Mouse (Mus musculus) embryo, embryonic 11 days (tissue): ENCODE data around the gene Zfp37.
A peak's percentile ranks its signal among the peaks of the same experiment; 100 is the strongest.
"Not testable (repeated sequence)": the region's sequence is repeated elsewhere in the genome, so short reads cannot be mapped to it uniquely, and the experiment has no call there.

Source experiments
- DNase-seq: peaks from one replicate; pipeline ENCODE4 v3.0.0-alpha.2; 2015

Gene Zfp37

DNA sequence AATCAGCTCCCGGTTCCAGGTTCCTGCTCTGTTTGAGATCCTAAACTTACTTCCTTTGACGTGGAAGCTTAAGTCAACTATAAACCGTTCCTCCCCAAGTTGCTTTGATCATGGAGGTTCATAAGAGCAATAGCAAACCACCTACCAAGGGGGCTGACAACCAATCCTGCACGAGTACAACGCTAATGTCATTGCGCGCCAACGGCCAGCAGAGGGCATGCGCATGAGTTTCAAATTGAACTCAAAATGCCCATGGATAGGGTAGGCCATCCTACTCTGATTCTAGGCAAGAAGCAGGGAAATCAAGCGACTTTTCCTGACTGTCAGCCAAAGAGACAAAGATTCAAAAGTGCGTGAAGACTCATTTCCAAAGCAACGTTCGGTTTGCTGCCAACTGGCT, at the start of gene Zfp37:
Zfp37 (minus strand) TSS at position 279 of the 400 bp plus-strand sequence.
- DNase-seq: peak; percentile 25

DNA sequence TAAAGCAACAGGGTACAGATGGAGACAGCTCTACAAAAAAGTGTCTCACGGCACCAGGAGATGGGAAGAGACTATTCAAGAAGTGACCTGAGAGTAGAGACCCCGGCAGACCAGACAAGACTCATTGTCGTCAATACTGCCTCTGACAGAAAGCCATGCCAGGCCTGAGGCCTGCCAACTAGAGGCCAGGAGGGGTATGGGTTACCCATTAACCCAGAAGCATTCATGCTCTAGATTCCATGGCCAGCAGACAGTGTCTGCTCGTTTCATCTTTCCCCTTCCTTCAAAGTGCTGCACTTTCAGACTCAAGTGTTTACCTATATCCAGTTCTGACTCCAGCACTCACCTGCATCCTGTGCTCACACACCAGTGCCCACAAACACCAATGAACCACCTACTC, 47.2 kb upstream of the Zfp37 start:
- no peak for DNase-seq

- DNase-seq: no peak
Observed at GRCm38 (mm10) chr4:62277222-62277621, 46.4 kb upstream of the Zfp37 start.

DNA sequence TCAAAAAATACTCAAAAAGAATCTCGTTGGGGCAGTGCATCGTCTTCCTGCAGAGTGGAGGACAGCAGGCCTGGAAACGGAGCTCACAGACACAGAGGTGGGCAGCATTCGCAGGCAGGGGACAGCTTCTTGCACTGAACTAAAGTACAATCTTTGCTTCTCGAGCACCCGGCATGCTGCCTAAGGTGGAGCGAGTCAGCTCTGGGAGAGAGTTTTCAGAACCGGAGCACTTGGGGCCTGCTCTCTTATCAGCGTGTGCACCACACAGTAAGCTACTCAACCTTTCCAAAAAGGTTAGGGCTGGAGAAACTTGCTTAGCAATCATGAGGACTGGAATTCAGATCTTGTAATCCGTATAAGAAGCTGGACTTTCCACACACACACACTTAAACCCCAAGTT, 45.8 kb upstream of the Zfp37 start:
- DNase-seq: no peak

GRCm38 (mm10) chr4:62274841-62275536, 44.1 kb upstream of the Zfp37 start:
- DNase-seq: peak; percentile 73

DNA sequence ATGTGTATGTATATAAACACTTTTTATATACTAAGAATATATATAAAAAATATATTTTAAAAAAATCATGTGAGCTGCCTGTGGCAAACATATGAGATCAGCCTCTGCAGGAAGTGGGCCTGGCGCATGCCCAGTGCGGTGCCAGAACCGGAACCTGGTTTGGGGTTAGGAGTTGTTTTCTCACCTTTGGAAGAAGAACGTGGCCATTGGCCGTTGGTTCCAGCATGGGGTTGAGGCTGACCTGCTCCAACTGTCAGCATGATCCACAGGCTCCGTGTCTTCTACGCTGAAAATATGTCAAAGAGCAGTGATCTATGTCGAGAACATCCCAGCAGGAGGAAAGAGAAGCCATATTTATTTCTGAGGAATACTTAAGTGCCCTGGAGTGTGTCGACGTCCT, 43.1 kb upstream of the Zfp37 start:
- no peak for DNase-seq

- DNase-seq: no peak
Observed at GRCm38 (mm10) chr4:62272696-62273095, 41.8 kb upstream of the Zfp37 start.

GRCm38 (mm10) chr4:62267101-62267500, 36.3 kb upstream of the Zfp37 start:
- DNase-seq: no peak

DNA sequence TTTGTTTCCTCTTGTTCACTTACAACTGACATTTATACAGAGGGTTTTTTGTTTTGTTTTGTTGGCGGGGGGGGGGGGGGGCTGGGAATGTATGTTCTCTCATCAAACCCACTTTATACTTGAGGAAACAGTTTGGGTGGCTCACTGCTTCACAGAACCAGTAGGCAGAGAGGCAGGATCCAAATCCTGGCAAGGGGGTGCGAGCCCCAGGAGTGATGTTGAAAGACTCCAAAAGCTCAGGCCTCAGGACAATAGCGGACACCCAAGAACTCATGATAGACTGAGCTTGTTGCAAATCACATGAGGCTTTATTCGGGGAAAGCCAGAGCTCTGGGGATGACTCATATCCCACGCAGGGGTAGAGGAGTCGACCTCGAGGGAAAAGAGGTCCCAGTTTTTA, 35.2 kb upstream of the Zfp37 start:
- not testable (repeated sequence) for DNase-seq

GRCm38 (mm10) chr4:62265154-62265836, 34.4 kb upstream of the Zfp37 start:
- DNase-seq: no peak

- DNase-seq: peak; percentile 62
Observed at GRCm38 (mm10) chr4:62263133-62263844, 32.4 kb upstream of the Zfp37 start.

- no peak for DNase-seq
Observed at GRCm38 (mm10) chr4:62262276-62262675, 31.4 kb upstream of the Zfp37 start, which contains the start of gene Slc31a2. TSS of gene Slc31a2 (plus strand) at chr4:62262562.

DNA sequence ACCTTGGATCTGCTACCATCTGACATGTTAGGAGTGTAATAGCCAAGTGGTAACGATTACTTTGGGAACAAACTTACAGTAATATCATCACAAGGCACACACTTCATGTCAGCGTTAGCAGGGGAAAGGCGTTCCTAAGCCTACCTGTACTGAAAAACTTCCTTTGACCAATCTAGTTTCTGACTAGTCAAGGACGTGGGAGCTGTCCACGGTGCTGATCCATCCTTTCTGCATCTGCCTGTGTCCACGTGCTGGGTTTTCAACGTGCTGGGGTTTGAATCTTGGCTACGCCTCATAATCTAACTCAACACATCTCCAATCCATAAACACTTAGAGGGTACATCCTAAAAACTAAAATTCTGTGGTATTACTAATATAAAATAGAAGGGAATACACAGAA, 26.1 kb upstream of the Zfp37 start:
- DNase-seq: peak; percentile 78

DNA sequence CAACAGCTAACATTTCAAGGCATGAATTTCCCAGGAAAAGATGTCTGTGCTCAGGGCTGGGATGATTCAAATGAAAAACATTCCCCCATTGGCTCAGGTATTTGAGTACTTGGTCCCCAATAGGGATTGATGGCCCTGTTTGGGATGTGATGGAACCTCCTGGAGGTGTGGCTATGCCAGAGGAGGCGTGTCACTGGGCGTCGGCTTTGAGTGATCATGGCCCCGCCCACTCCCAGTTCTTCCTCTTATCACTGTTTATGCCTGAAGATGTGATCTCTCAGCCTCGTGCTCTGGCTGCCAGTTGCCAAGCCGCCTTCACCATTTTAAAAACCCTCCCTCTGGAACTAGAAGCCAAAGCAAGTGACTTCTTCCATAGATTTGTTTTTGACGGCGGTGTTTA, 23.7 kb upstream of the Zfp37 start:
- DNase-seq: no peak

GRCm38 (mm10) chr4:62251776-62252175, 20.9 kb upstream of the Zfp37 start:
- no peak for DNase-seq

DNA sequence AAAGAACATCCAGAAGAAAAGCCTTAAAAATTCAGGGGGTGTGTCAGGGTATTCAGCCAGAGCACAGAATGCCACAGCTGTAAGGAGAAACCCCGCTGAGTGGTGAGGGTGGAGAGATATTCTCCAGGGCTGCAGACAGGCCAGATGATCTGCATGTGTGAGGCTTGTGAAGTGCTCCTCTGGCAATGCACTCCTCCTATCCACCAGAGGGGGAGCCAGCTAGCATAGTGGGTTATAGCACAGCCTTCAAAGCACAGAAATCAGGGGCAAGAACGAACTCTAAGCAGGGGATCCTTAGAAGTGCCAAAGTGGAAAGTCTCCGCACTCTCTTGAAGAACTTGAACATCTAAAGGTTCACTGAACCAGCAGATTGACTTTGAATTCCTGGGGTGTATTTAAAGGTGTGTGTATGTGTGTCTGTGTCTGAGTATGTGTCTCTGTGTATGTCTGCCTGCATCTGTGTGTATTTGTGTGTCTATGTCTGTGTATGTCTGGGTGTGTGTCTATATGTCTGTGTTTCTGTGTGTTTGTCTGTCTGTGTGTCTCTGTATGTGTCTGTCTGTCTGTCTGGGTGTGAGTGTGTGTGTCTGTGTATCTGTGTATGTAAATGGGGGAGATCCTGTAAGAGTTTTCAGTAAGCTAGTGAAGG, 20.2 kb upstream of the Zfp37 start:
- peak; percentile 56 for DNase-seq

DNA sequence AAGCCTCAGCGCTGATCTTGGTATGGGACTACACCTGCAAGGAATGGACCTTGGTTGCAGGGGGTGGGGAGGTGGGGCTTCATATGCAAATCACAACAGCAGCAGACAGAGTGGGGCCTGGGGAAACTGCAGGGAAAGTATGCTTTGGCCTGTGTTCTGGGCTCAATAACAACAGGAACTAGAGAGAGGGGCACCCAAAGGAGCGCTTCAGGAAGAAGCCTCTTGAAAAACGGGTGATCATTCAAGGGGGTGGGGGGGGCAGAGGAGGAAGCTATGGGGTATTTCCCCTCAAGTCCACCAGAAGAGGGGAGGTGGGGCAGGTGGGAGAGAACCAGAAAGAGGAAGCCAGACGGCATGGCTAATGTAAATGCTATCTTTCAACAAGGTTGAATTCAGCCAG, 17.5 kb upstream of the Zfp37 start:
- DNase-seq: no peak

DNA sequence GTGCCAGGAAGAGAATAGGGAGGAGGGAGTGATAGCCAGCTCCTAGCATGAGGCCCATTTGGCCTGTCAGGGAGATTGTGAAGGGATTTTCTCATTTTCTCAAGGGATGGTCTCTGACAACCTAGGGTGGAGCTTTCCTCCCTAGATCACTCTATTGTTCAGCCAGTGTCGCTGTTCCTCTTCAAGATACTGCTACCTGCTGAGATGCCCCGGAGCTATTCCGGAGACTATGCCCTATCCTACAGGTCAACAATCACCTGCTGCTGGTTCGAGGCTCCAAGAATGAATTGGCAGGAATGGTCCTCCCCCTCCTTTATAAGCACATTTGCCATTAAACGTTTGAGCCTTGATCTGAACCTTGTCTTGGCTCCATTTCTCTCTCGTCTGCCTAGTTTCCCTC, 9.7 kb upstream of the Zfp37 start:
- DNase-seq: no peak

- DNase-seq: no peak
Observed at GRCm38 (mm10) chr4:62230153-62230552, 694 bp downstream of the Zfp37 start.

GRCm38 (mm10) chr4:62229448-62229847, 1.4 kb downstream of the Zfp37 start:
- peak; percentile 2 for DNase-seq

GRCm38 (mm10) chr4:62228391-62228790, 2.5 kb downstream of the Zfp37 start:
- peak; percentile 45 for DNase-seq

GRCm38 (mm10) chr4:62213490-62213889, 17.4 kb downstream of the Zfp37 start:
- DNase-seq: no peak

GRCm38 (mm10) chr4:62210035-62210434, 20.8 kb downstream of the Zfp37 start:
- DNase-seq: no peak
